Mouse (Mus musculus): ENCODE data around the gene Zfp970.
"Not testable (repeated sequence)": the region's sequence is repeated elsewhere in the genome, so short reads cannot be mapped to it uniquely, and the experiment has no call there.

- not testable (repeated sequence) for TF ChIP-seq POLR2A (IDR thresholded peaks at IDR 0.05; ENCODE audit: borderline replicate concordance, insufficient read depth, low read length); CTCF (IDR thresholded peaks at IDR 0.05; ENCODE audit: borderline replicate concordance, insufficient read depth, low read depth, low read length)
Measured at GRCm38 (mm10) chr2:177517746-177518145, 53.2 kb downstream of the Zfp970 start.

All from cerebellum, adult 2 months (tissue).